Mouse (Mus musculus) embryonic facial prominence, embryonic 12.5 days (tissue): ENCODE results near the gene Lad1. TPM values are rescaled to one million over a fixed set of nuclear protein-coding genes. Genes with fewer than 3 reads are reported as not detected.
A peak's percentile ranks its signal among the peaks of the same experiment; 100 is the strongest.

Experiments used
- ATAC-seq: fragments of 200-750 bp; cut with Nextera tagmentation; 2 replicates; pipeline ENCODE4 v1.8.0; 2017; ENCODE audit not compliant: insufficient number of reproducible peaks, insufficient read depth, low FRiP score, low TSS enrichment
- H3K27ac ChIP-seq: fragments of 300-500 bp; sonication (generic); 2 replicates; pipeline ENCODE4 v1.5.1; 2016; ENCODE audit warnings: mild to moderate bottlenecking
- H3K27me3 ChIP-seq: fragments of 300-500 bp; sonication (generic); 2 replicates; pipeline ENCODE4 v1.6.1; 2016; ENCODE audit warnings: mild to moderate bottlenecking, moderate library complexity
- H3K36me3 ChIP-seq: fragments of 300-500 bp; sonication (generic); 2 replicates; pipeline ENCODE4 v1.6.1; 2016; ENCODE audit warnings: mild to moderate bottlenecking
- H3K4me1 ChIP-seq: fragments of 300-500 bp; sonication (generic); 2 replicates; pipeline ENCODE4 v1.6.1; 2016
- H3K4me2 ChIP-seq: fragments of 300-500 bp; sonication (generic); replicated peaks from 2 replicates; pipeline ENCODE4 v1.6.1; 2016; ENCODE audit warnings: mild to moderate bottlenecking, moderate library complexity
- H3K4me3 ChIP-seq: fragments of 300-500 bp; sonication (generic); 2 replicates; pipeline ENCODE4 v1.5.1; 2016; ENCODE audit warnings: mild to moderate bottlenecking
- H3K9ac ChIP-seq: fragments of 300-500 bp; sonication (generic); 2 replicates; pipeline ENCODE4 v1.6.1; 2016; ENCODE audit warnings: mild to moderate bottlenecking, moderate library complexity
- H3K9me3 ChIP-seq: fragments of 300-500 bp; sonication (generic); 2 replicates; pipeline ENCODE4 v1.6.1; 2016; ENCODE audit warnings: mild to moderate bottlenecking, moderate library complexity
- WGBS: fragments of 180-500 bp; shearing (Covaris S2); methylation state at CpG from one replicate; pipeline ENCODE4 v1.1.7; 2016; 5-methylcytosine and 5-hydroxymethylcytosine counted together
- polyA plus RNA-seq: library from polyadenylated mRNA; unstranded; fragments of >200 nt; fragmentation: Nextera tagmentation; extraction: Ambion mirVana; gene quantifications from 2 replicates; pipeline ENCODE4 v1.2.1, GENCODE M21; 2016

The Lad1 gene
- polyA plus RNA-seq, 1 experiment from 2014 or later = 6.6 TPM

- Histone ChIP-seq H3K9me3 (no peaks in the 10 kb centered on the region), H3K27ac (no peak overlapping the region), H3K4me3 (no peak overlapping the region), H3K27me3 (peaks cover 2% of the 10 kb centered on the region; the same call in 1 of the 2 replicates), H3K36me3 (no peaks in the 10 kb centered on the region), H3K4me2 (no peak overlapping the region), H3K4me1 (no peaks in the 10 kb centered on the region), H3K9ac (no peak overlapping the region)
- 0 out of 2 replicates have a peak, but pooled peaks have one; percentile 31 for ATAC-seq
- WGBS = 34% methylated on average over 7 of the region's 7 CpGs
These were observed 7.3 kb upstream of the Lad1 start for GRCm38 (mm10) chr1:135811016-135811646.

- Histone ChIP-seq H3K27me3 (peaks cover 12% of the 10 kb centered on the region), H3K9me3 (no peaks in the 10 kb centered on the region), H3K4me2 (no peak overlapping the region), H3K4me3 (no peak overlapping the region), H3K9ac (no peak overlapping the region), H3K4me1 (no peaks in the 10 kb centered on the region), H3K36me3 (no peaks in the 10 kb centered on the region), H3K27ac (no peak overlapping the region)
- WGBS = 94% methylated on average over 3 of the region's 3 CpGs
- ATAC-seq = no peak
These were observed 6.2 kb upstream of the Lad1 start for GRCm38 (mm10) chr1:135812205-135812604.

GRCm38 (mm10) chr1:135812618-135813017 is 5.8 kb upstream of the Lad1 start:
- H3K36me3 ChIP-seq = no peaks in the 10 kb centered on the region

GRCm38 (mm10) chr1:135813071-135813470 is 5.3 kb upstream of the Lad1 start:
- no peak overlapping the region; the same call in 1 of the 2 replicates for H3K9ac ChIP-seq
- no peak for ATAC-seq
- WGBS = 75% methylated on average over 4 of the region's 4 CpGs

More at GRCm38 (mm10) chr1:135812618-135813017, 5.8 kb upstream of the Lad1 start:
- ATAC-seq = no peak
- Histone ChIP-seq H3K9ac (no peak overlapping the region; the same call in 1 of the 2 replicates), H3K9me3 (no peaks in the 10 kb centered on the region), H3K27me3 (peaks cover 16% of the 10 kb centered on the region), H3K27ac (no peak overlapping the region), H3K4me3 (no peak overlapping the region), H3K4me1 (no peaks in the 10 kb centered on the region), H3K4me2 (no peak overlapping the region)
- WGBS = 59% methylated on average over 2 of the region's 2 CpGs

GRCm38 (mm10) chr1:135813687-135814395 is 4.6 kb upstream of the Lad1 start:
- no peak overlapping the region for H3K27ac ChIP-seq
- H3K4me3 ChIP-seq = no peak overlapping the region
- H3K9ac ChIP-seq = no peak overlapping the region
- no peak overlapping the region for H3K4me2 ChIP-seq
- 83% methylated on average over 5 of the region's 5 CpGs for WGBS
- no peaks in the 10 kb centered on the region for H3K9me3 ChIP-seq
- ATAC-seq = no peak
- peaks cover 29% of the 10 kb centered on the region for H3K27me3 ChIP-seq
- peaks cover 3% of the 10 kb centered on the region; the same call in 1 of the 2 replicates for H3K4me1 ChIP-seq
- H3K36me3 ChIP-seq = no peaks in the 10 kb centered on the region

More at GRCm38 (mm10) chr1:135813071-135813470, 5.3 kb upstream of the Lad1 start:
- Histone ChIP-seq H3K36me3 (no peaks in the 10 kb centered on the region), H3K9me3 (no peaks in the 10 kb centered on the region), H3K4me1 (no peaks in the 10 kb centered on the region), H3K4me3 (no peak overlapping the region), H3K27ac (no peak overlapping the region), H3K4me2 (no peak overlapping the region), H3K27me3 (peaks cover 21% of the 10 kb centered on the region)

- Histone ChIP-seq H3K27me3 (peaks cover 36% of the 10 kb centered on the region), H3K4me1 (peaks cover 4% of the 10 kb centered on the region; the same call in 1 of the 2 replicates), H3K9ac (no peak overlapping the region), H3K9me3 (no peaks in the 10 kb centered on the region), H3K4me2 (no peak overlapping the region), H3K4me3 (no peak overlapping the region), H3K36me3 (no peaks in the 10 kb centered on the region), H3K27ac (no peak overlapping the region)
- no peak for ATAC-seq
- 75% methylated on average over 5 of the region's 5 CpGs for WGBS
These were observed 3.9 kb upstream of the Lad1 start for GRCm38 (mm10) chr1:135814531-135814930.

- Histone ChIP-seq H3K36me3 (no peaks in the 10 kb centered on the region), H3K4me1 (peaks cover 4% of the 10 kb centered on the region; the same call in 1 of the 2 replicates), H3K4me3 (no peak overlapping the region), H3K4me2 (no peak overlapping the region), H3K27me3 (peaks cover 51% of the 10 kb centered on the region), H3K9ac (no peak overlapping the region), H3K27ac (no peak overlapping the region), H3K9me3 (no peaks in the 10 kb centered on the region)
- WGBS = 50% methylated on average over 4 of the region's 4 CpGs
- ATAC-seq = no peak
These were observed 803 bp upstream of the Lad1 start for GRCm38 (mm10) chr1:135817595-135817994.

- Histone ChIP-seq H3K4me2 (peak overlapping the region; percentile 97; the same call in 1 of the 2 replicates), H3K27ac (no peak overlapping the region), H3K4me1 (peaks cover 4% of the 10 kb centered on the region; the same call in 1 of the 2 replicates), H3K9ac (no peak overlapping the region), H3K9me3 (no peaks in the 10 kb centered on the region), H3K27me3 (peaks cover 51% of the 10 kb centered on the region), H3K36me3 (no peaks in the 10 kb centered on the region), H3K4me3 (peak overlapping the region; percentile 1; the same call in 1 of the 2 replicates)
- no peak for ATAC-seq
- WGBS = 80% methylated on average over 10 of the region's 10 CpGs
These were observed 1.7 kb downstream of the Lad1 start for GRCm38 (mm10) chr1:135820071-135820470.

- Histone ChIP-seq H3K9ac (no peak overlapping the region), H3K4me2 (no peak overlapping the region), H3K36me3 (no peaks in the 10 kb centered on the region), H3K4me1 (peaks cover 4% of the 10 kb centered on the region; the same call in 1 of the 2 replicates), H3K27me3 (peaks cover 51% of the 10 kb centered on the region), H3K9me3 (no peaks in the 10 kb centered on the region), H3K27ac (no peak overlapping the region), H3K4me3 (no peak overlapping the region)
- ATAC-seq = no peak
- 85% methylated on average over 16 of the region's 16 CpGs for WGBS
These were observed 2.5 kb downstream of the Lad1 start for GRCm38 (mm10) chr1:135820736-135821364.

GRCm38 (mm10) chr1:135821780-135822179 is 3.4 kb downstream of the Lad1 start:
- Histone ChIP-seq H3K36me3 (no peaks in the 10 kb centered on the region), H3K4me1 (peaks cover 4% of the 10 kb centered on the region; the same call in 1 of the 2 replicates), H3K9ac (no peak overlapping the region), H3K27ac (no peak overlapping the region), H3K4me3 (no peak overlapping the region), H3K9me3 (no peaks in the 10 kb centered on the region), H3K4me2 (no peak overlapping the region), H3K27me3 (peaks cover 43% of the 10 kb centered on the region)
- no peak for ATAC-seq
- 80% methylated on average over 7 of the region's 7 CpGs for WGBS

- ATAC-seq = no peak
- H3K9ac ChIP-seq = no peak overlapping the region
- WGBS = 53% methylated on average over 1 of the region's 1 CpGs
- H3K4me3 ChIP-seq = no peak overlapping the region
- no peaks in the 10 kb centered on the region for H3K27me3 ChIP-seq
- no peaks in the 10 kb centered on the region for H3K9me3 ChIP-seq
- H3K4me1 ChIP-seq = no peaks in the 10 kb centered on the region
- H3K36me3 ChIP-seq = no peaks in the 10 kb centered on the region
- no peak overlapping the region for H3K27ac ChIP-seq
- H3K4me2 ChIP-seq = no peak overlapping the region
These were observed 10.5 kb downstream of the Lad1 start for GRCm38 (mm10) chr1:135828918-135829317.
